Mouse (Mus musculus): ENCODE measurements around the gene Alpi. TPM values are rescaled to one million over a fixed set of nuclear protein-coding genes. Genes with fewer than 3 reads are reported as not detected.

The Alpi gene
- polyA plus RNA-seq, 1 experiment from 2014 or later: not detected

Other genes starting within 250 kb of the Alpi start
- gene Alppl2, start 11.7 kb downstream of the Alpi start, polyA plus RNA-seq (2018): not detected in 3 replicates
- not detected in 3 replicates for gene Akp3, start 23.4 kb upstream of the Alpi start, polyA plus RNA-seq (2018)
- gene Ecel1, start 54.9 kb upstream of the Alpi start, polyA plus RNA-seq (2018): not detected in 3 replicates
- not detected in 3 replicates for gene Prss56, start 81.7 kb upstream of the Alpi start, polyA plus RNA-seq (2018)
- gene Chrnd, start 89.0 kb upstream of the Alpi start, polyA plus RNA-seq (2018): not detected in 3 replicates
- gene Chrng, start 103.1 kb upstream of the Alpi start, polyA plus RNA-seq (2018): 0.24 TPM in 1 of 3 replicates, not detected in the others
- 76.8 to 143 TPM (median 95.4 TPM) in 3 replicates for gene Eif4e2, start 112.3 kb upstream of the Alpi start, polyA plus RNA-seq (2018)
- 0.13 TPM in 1 of 3 replicates, not detected in the others for gene Efhd1, start 162.8 kb upstream of the Alpi start, polyA plus RNA-seq (2018)
- 29.7 to 74.5 TPM (median 34.2 TPM) in 3 replicates for gene Gigyf2, start 225.4 kb upstream of the Alpi start, polyA plus RNA-seq (2018)